Mouse (Mus musculus): ENCODE measurements around the gene Acvrl1. TPM values are rescaled to one million over a fixed set of nuclear protein-coding genes. Genes with fewer than 3 reads are reported as not detected.
"Not testable (repeated sequence)": the region's sequence is repeated elsewhere in the genome, so short reads cannot be mapped to it uniquely, and the experiment has no call there.

The Acvrl1 gene
- total RNA-seq, 2 experiments from 2014 or later: 8.6 to 10.5 TPM

- no peak for DNase-seq (ENCODE audit: extremely low spot score in 1 of 2, low spot score in 1 of 2)
These were observed 22.3 kb upstream of the Acvrl1 start for GRCm38 (mm10) chr15:101106011-101106410.

GRCm38 (mm10) chr15:101107906-101108671 is 20.2 kb upstream of the Acvrl1 start:
- DNase-seq (ENCODE audit: extremely low spot score in 1 of 2, low spot score in 1 of 2): no peak

GRCm38 (mm10) chr15:101113176-101113575 is 15.1 kb upstream of the Acvrl1 start:
- DNase-seq (ENCODE audit: extremely low spot score in 1 of 2, low spot score in 1 of 2): no peak

- not testable (repeated sequence) for DNase-seq (ENCODE audit: extremely low spot score in 1 of 2, low spot score in 1 of 2)
These were observed 14.5 kb upstream of the Acvrl1 start for GRCm38 (mm10) chr15:101113778-101114177.

- DNase-seq (ENCODE audit: extremely low spot score in 1 of 2, low spot score in 1 of 2): no peak
These were observed 12.7 kb upstream of the Acvrl1 start, which contains the start of gene Ankrd33 for GRCm38 (mm10) chr15:101115511-101116110. Ankrd33 (plus strand) TSS chr15:101115755.

GRCm38 (mm10) chr15:101118399-101119125 is 9.8 kb upstream of the Acvrl1 start:
- no peak for DNase-seq (ENCODE audit: extremely low spot score in 1 of 2, low spot score in 1 of 2)

- DNase-seq (ENCODE audit: extremely low spot score in 1 of 2, low spot score in 1 of 2): no peak
These were observed 6.7 kb upstream of the Acvrl1 start for GRCm38 (mm10) chr15:101121411-101122289.

GRCm38 (mm10) chr15:101122290-101122589 is 6.1 kb upstream of the Acvrl1 start:
- DNase-seq (ENCODE audit: extremely low spot score in 1 of 2, low spot score in 1 of 2): no peak

GRCm38 (mm10) chr15:101123202-101123601 is 5.1 kb upstream of the Acvrl1 start:
- no peak for DNase-seq (ENCODE audit: extremely low spot score in 1 of 2, low spot score in 1 of 2)

GRCm38 (mm10) chr15:101125561-101125960 is 2.8 kb upstream of the Acvrl1 start:
- DNase-seq (ENCODE audit: extremely low spot score in 1 of 2, low spot score in 1 of 2): no peak

- DNase-seq (ENCODE audit: extremely low spot score in 1 of 2, low spot score in 1 of 2): no peak
These were observed 1.3 kb upstream of the Acvrl1 start for GRCm38 (mm10) chr15:101126876-101127544.

GRCm38 (mm10) chr15:101129412-101129811 is 1.1 kb downstream of the Acvrl1 start:
- no peak for DNase-seq (ENCODE audit: extremely low spot score in 1 of 2, low spot score in 1 of 2)

- no peak for DNase-seq (ENCODE audit: extremely low spot score in 1 of 2, low spot score in 1 of 2)
These were observed 3.2 kb downstream of the Acvrl1 start for GRCm38 (mm10) chr15:101131498-101131897.

- no peak for DNase-seq (ENCODE audit: extremely low spot score in 1 of 2, low spot score in 1 of 2)
These were observed 3.7 kb downstream of the Acvrl1 start for GRCm38 (mm10) chr15:101132041-101132440.

- no peak for DNase-seq (ENCODE audit: extremely low spot score in 1 of 2, low spot score in 1 of 2)
These were observed 4.4 kb downstream of the Acvrl1 start for GRCm38 (mm10) chr15:101132761-101133160.

GRCm38 (mm10) chr15:101133993-101134704 is 5.8 kb downstream of the Acvrl1 start:
- DNase-seq (ENCODE audit: extremely low spot score in 1 of 2, low spot score in 1 of 2): no peak

GRCm38 (mm10) chr15:101135405-101135804 is 7.1 kb downstream of the Acvrl1 start:
- DNase-seq (ENCODE audit: extremely low spot score in 1 of 2, low spot score in 1 of 2): no peak

GRCm38 (mm10) chr15:101137455-101137854 is 9.1 kb downstream of the Acvrl1 start:
- no peak for DNase-seq (ENCODE audit: extremely low spot score in 1 of 2, low spot score in 1 of 2)

GRCm38 (mm10) chr15:101138675-101139074 is 10.4 kb downstream of the Acvrl1 start:
- no peak for DNase-seq (ENCODE audit: extremely low spot score in 1 of 2, low spot score in 1 of 2)

Data from layer of hippocampus, postnatal 25 days (tissue).